Mouse (Mus musculus) cerebellum, postnatal 14 days (tissue): ENCODE results near the gene Ampd3.
A peak's percentile ranks its signal among the peaks of the same experiment; 100 is the strongest.

Experiments used
- DNase-seq, 2 experiments: peaks; one replicate each; pipeline ENCODE4 v3.0.0; 2021; ENCODE audit warnings: mixed read lengths in 2 of 2

Gene Ampd3

GRCm38 (mm10) chr7:110772343-110772742, 4.3 kb downstream of the Ampd3 start:
- DNase-seq, result no peak

GRCm38 (mm10) chr7:110773204-110774002, 5.4 kb downstream of the Ampd3 start:
- peak; percentile 68 to 76 for DNase-seq

GRCm38 (mm10) chr7:110774077-110774476, 6.1 kb downstream of the Ampd3 start:
- peak; percentile 65 to 70 for DNase-seq

- DNase-seq, result no peak
These were observed 6.7 kb downstream of the Ampd3 start for GRCm38 (mm10) chr7:110774674-110775073.

- no peak for DNase-seq
These were observed 9.4 kb downstream of the Ampd3 start for GRCm38 (mm10) chr7:110777146-110778001.

- DNase-seq, result no peak
These were observed 10.9 kb downstream of the Ampd3 start for GRCm38 (mm10) chr7:110778933-110779332.

- peak; percentile 54 to 61 for DNase-seq
These were observed 11.7 kb downstream of the Ampd3 start for GRCm38 (mm10) chr7:110779605-110780111.

GRCm38 (mm10) chr7:110780520-110780919, 12.5 kb downstream of the Ampd3 start:
- no peak for DNase-seq

- peak; percentile 60 to 70 for DNase-seq
These were observed 13.3 kb downstream of the Ampd3 start for GRCm38 (mm10) chr7:110781231-110781711.

GRCm38 (mm10) chr7:110782135-110782534, 14.1 kb downstream of the Ampd3 start:
- peak; percentile 55 to 57 for DNase-seq

GRCm38 (mm10) chr7:110782845-110783478, 15.0 kb downstream of the Ampd3 start:
- DNase-seq, result no peak

- no peak for DNase-seq
These were observed 17.0 kb downstream of the Ampd3 start for GRCm38 (mm10) chr7:110784965-110785364.

GRCm38 (mm10) chr7:110785741-110786146, 17.7 kb downstream of the Ampd3 start:
- DNase-seq, result no peak

GRCm38 (mm10) chr7:110787310-110787709, 19.3 kb downstream of the Ampd3 start:
- no peak for DNase-seq

- DNase-seq, result no peak
These were observed 22.9 kb downstream of the Ampd3 start for GRCm38 (mm10) chr7:110790878-110791277.

- DNase-seq, result no peak
These were observed 24.2 kb downstream of the Ampd3 start for GRCm38 (mm10) chr7:110792201-110792600.

- no peak for DNase-seq
These were observed 24.8 kb downstream of the Ampd3 start for GRCm38 (mm10) chr7:110792834-110793233.

- DNase-seq, result no peak
These were observed 26.7 kb downstream of the Ampd3 start for GRCm38 (mm10) chr7:110794722-110795121.

- DNase-seq, result no peak
These were observed 28.5 kb downstream of the Ampd3 start for GRCm38 (mm10) chr7:110796367-110797051.

- no peak for DNase-seq
These were observed 29.9 kb downstream of the Ampd3 start for GRCm38 (mm10) chr7:110797722-110798409.

GRCm38 (mm10) chr7:110801028-110801427, 33.0 kb downstream of the Ampd3 start:
- peak; percentile 90 to 92 for DNase-seq

GRCm38 (mm10) chr7:110803131-110803530, 35.1 kb downstream of the Ampd3 start:
- DNase-seq, result no peak
